Mouse (Mus musculus): ENCODE measurements at regions not wholly inside any gene's neighbourhood (a gene's known extent, or its start where the extent isn't known, plus 50 kb on each side); places are given as distances from the start of the nearest gene placed in this dataset.
"Not testable (repeated sequence)": the region's sequence is repeated elsewhere in the genome, so short reads cannot be mapped to it uniquely, and the experiment has no call there.

DNA sequence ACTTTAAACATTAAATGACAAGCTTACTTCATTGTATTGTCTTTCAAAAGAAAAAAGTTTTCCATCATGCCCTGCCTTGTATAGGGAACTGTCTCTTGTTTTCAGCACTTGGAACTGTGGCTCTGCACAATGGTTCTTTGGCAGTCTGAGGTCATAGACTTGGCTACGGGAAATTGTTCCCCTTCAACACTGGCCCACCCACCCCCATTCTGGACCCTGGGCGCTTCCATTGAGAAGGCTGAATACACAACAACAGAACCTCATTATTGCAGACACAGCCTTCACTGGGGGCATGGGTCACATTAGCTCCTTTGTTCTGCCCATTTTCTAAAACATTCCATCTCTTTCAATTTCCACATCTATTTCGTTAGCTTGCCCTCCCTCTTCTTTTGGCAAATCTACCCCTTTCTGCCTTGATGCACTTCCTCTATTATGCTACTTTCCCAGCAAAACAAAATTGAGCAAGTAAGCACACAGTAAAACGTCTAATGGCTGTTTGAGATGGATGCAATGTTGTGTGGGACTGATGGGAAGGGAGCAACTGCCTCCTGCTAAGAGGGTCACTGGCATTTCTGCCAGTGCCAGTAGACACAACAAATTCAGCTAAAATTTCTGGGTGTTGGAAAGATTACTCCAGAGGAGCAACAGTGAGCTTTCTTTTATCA, 136.0 kb upstream of the Mad2l1 start:
- no peak for DNase-seq

GRCm38 (mm10) chr6:66401468-66401867, 133.7 kb upstream of the Mad2l1 start:
- no peak for DNase-seq

GRCm38 (mm10) chr6:66401868-66402440, 133.2 kb upstream of the Mad2l1 start:
- DNase-seq: no peak

DNA sequence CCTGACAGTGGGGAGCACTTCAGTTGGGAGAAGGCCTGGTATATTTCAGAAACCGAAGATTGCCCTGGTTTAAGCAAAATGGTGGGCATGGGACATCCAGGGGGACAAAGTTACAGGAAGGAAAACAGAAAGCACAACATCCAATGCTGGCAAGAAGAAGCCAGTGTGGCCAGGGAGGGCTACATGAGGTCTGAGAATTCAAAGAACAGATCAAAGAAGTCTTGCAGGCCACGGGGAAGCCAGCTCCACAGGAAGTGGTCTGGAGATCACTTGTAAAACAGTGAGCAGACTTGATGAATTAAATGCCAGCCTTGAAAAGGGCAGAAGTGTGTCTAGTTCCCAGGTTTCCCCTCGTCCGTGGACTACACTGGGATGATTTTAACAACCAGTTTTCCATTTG, 120.4 kb upstream of the Mad2l1 start:
- no peak for DNase-seq

DNA sequence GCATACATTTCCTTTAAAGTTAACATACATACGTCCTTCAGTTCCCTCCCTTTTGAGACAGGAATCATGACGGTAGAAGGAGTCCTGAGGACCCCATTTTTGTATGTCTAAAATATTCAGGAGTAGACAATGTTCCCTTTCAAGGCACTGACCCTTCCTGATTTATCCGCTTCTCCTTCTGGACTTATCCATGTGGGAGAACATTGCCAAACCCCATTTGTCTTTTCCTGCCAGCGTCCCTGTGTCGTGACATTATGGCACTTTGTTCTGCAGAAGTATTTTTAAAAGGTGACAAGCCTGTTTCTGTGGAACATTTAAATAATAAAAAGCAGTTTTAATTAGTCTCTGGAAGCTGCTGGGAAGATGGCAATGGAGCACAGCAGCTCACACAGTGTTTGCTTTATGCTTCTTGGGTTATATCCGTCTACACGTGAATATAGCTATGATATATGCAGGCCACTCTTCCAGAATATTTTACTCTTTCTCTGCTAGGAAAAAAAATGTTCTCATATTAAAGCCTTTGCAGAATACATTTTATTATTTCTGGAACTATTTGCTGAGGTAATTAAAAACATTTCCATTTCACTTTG, 115.6 kb upstream of the Mad2l1 start:
- no peak for DNase-seq

- no peak for DNase-seq
Measured at GRCm38 (mm10) chr6:66428370-66428769, 106.8 kb upstream of the Mad2l1 start.

- not testable (repeated sequence) for DNase-seq
Measured at GRCm38 (mm10) chr6:66450408-66450807, 84.8 kb upstream of the Mad2l1 start.

GRCm38 (mm10) chr6:66458172-66458571, 77.0 kb upstream of the Mad2l1 start:
- no peak for DNase-seq

- no peak for DNase-seq
Measured at GRCm38 (mm10) chr6:66464540-66464939, 70.7 kb upstream of the Mad2l1 start.

DNA sequence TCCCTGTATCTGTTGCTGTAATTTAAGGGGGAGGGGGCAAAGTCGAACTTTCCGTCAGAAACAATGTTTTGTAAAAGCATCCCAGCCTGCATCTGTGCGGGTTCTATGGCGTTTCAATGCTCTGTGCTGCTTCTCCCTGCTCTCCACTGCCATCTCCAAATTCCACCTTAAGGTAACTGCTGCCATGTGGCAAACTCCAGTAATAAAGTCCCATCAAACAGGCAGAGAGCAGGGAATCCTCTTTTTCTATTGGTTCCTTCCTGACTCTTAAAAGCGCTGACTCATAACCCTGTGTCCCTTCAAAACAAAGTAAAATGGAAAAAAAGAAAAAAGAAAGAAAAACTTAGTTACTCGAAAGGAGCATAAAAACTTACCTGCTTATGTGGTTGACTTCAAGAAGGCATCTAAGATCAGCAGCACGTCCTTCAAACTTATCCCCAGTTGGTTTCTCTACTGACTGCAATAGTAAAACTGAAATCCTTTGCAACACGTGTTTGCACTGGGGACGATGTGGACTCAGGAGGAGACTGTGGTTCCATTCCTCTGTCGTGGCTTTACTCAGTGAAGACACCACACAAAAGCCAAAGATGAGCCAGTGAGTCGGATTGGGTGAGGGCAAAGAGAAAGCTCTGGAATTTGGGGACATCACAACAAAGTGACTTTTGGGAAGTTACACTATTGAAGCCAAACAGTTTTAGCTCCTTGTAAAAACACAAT, 69.9 kb upstream of the Mad2l1 start:
- no peak for DNase-seq

- no peak for DNase-seq
Measured at GRCm38 (mm10) chr6:66466757-66467156, 68.4 kb upstream of the Mad2l1 start.

- no peak for DNase-seq
Measured at GRCm38 (mm10) chr6:66470627-66471249, 64.5 kb upstream of the Mad2l1 start.

DNA sequence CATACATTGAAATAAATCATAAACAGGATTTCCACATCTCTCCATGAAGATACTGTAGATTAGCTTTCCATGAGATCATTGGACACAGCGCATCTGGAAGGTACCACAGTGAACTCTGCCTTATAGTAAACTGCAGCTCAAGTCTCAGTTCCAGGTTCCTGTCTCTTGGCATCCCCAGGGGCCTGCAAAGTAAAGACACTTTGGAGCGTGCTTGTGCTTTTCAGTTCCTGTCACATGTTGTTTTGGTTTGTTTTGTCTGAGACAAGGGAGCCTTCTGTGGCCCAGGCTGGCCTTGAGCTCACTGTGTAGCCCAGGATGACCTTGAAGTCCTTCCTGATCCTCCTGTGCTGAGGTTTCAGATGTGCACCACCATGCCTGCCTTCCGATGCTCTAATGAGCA, 63.4 kb upstream of the Mad2l1 start:
- no peak for DNase-seq

- no peak for DNase-seq
Measured at GRCm38 (mm10) chr6:66472697-66473096, 62.5 kb upstream of the Mad2l1 start.

- no peak for DNase-seq
Measured at GRCm38 (mm10) chr6:66477575-66477974, 57.6 kb upstream of the Mad2l1 start.

GRCm38 (mm10) chr6:66478326-66478964, 56.7 kb upstream of the Mad2l1 start:
- no peak for DNase-seq

DNA sequence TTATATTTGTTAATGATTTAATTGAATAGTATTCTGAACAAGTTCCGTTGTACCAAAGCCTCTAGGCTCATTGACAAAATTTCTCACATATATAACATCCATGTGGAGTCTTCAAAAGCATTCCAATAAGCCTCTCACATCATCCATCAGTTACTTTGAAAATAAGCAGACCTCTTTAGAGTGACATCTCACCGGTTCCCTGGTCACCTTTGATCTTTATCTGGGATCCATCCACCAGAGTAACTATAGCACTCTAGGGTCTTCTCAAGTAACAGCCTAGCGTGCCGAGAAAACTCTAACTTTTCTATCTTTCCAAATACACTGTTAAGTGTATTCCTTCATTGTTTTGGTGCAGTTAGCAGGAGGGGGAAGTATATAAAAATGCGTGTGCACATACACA, 55.6 kb upstream of the Mad2l1 start:
- DNase-seq: no peak

DNA sequence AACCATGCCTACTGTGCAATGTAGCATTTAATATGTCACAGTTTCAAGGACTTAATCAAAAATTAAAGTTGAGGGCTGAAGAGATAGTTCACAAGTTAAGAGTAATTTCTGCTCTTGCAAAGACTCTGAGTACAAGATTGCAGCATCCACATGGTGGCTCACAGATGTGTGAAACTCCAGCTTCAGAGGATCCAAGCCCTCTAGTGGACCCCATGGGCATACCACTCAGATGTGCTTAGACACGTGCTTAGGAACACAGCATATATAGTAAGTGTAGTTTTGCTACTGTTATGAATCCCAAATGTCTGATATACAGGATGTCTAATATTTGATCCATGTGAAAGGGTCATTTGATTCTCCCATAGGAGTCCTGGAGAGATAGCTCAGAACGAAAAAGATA, 55.0 kb upstream of the Mad2l1 start:
- no peak for DNase-seq

GRCm38 (mm10) chr6:66482797-66483196, 52.4 kb upstream of the Mad2l1 start:
- no peak for DNase-seq
